Mouse (Mus musculus): ENCODE data around the gene Xkr7. TPM values are rescaled to one million over a fixed set of nuclear protein-coding genes. Genes with fewer than 3 reads are reported as not detected.

Xkr7 gene
- total RNA-seq, 1 experiment from 2014 or later = 0.93 TPM

- peak; percentile 52 for DNase-seq
These were observed 40.0 kb downstream of the Xkr7 start for GRCm38 (mm10) chr2:153071491-153072184.

- DNase-seq = no peak
These were observed 43.0 kb downstream of the Xkr7 start for GRCm38 (mm10) chr2:153074651-153075050.

GRCm38 (mm10) chr2:153075961-153076360, 44.3 kb downstream of the Xkr7 start:
- DNase-seq = no peak

- DNase-seq = peak; percentile 85
These were observed 49.3 kb downstream of the Xkr7 start for GRCm38 (mm10) chr2:153080841-153081523.

GRCm38 (mm10) chr2:153081866-153082265, 50.2 kb downstream of the Xkr7 start:
- no peak for DNase-seq

- no peak for DNase-seq
These were observed 51.6 kb downstream of the Xkr7 start for GRCm38 (mm10) chr2:153083275-153083674.

- no peak for DNase-seq
These were observed 52.2 kb downstream of the Xkr7 start for GRCm38 (mm10) chr2:153083824-153084223.

- peak; percentile 51 for DNase-seq
These were observed 52.8 kb downstream of the Xkr7 start for GRCm38 (mm10) chr2:153084261-153084976.

GRCm38 (mm10) chr2:153085556-153085955, 53.9 kb downstream of the Xkr7 start:
- no peak for DNase-seq

GRCm38 (mm10) chr2:153086166-153086565, 54.5 kb downstream of the Xkr7 start:
- DNase-seq = no peak

- DNase-seq = no peak
These were observed 55.4 kb downstream of the Xkr7 start for GRCm38 (mm10) chr2:153087091-153087490.

GRCm38 (mm10) chr2:153089316-153089715, 57.7 kb downstream of the Xkr7 start:
- DNase-seq = no peak

GRCm38 (mm10) chr2:153090551-153091165, 59.0 kb downstream of the Xkr7 start:
- peak; percentile 52 for DNase-seq

Other genes starting within 250 kb of the Xkr7 start
- gene Bcl2l1, start 200.1 kb upstream of the Xkr7 start, total RNA-seq (2021) = 64.3 and 72.4 TPM in 2 replicates
- gene Tpx2, start 183.9 kb upstream of the Xkr7 start, total RNA-seq (2021) = 16.6 and 20.3 TPM in 2 replicates
- gene Mylk2, start 120.5 kb upstream of the Xkr7 start, total RNA-seq (2021) = not detected in 2 replicates
- gene Foxs1, start 98.6 kb upstream of the Xkr7 start, total RNA-seq (2021) = 3.6 and 6.1 TPM in 2 replicates
- gene Dusp15, start 80.2 kb upstream of the Xkr7 start, total RNA-seq (2021) = 2.8 and 4.4 TPM in 2 replicates
- 0.48 and 1.1 TPM in 2 replicates for gene Ttll9, start 69.4 kb upstream of the Xkr7 start, total RNA-seq (2021)
- 112 and 124 TPM in 2 replicates for gene Pdrg1, start 16.4 kb upstream of the Xkr7 start, total RNA-seq (2021)
- gene Ccm2l, start 34.1 kb downstream of the Xkr7 start, total RNA-seq (2021) = 15.3 and 21.3 TPM in 2 replicates
- gene Hck, start 76.6 kb downstream of the Xkr7 start, total RNA-seq (2021) = 2.0 and 2.9 TPM in 2 replicates
- gene Tm9sf4, start 129.5 kb downstream of the Xkr7 start, total RNA-seq (2021) = 96.0 and 104 TPM in 2 replicates
- gene Tspyl3, start 193.6 kb downstream of the Xkr7 start, total RNA-seq (2021) = 3.2 and 4.7 TPM in 2 replicates
- gene Plagl2, start 209.6 kb downstream of the Xkr7 start, total RNA-seq (2021) = 9.3 and 10.6 TPM in 2 replicates
- gene Pofut1, start 209.7 kb downstream of the Xkr7 start, total RNA-seq (2021) = 29.4 and 32.2 TPM in 2 replicates